Mouse (Mus musculus) liver, embryonic 18 days (tissue): ENCODE measurements around the gene Olfm1. TPM values are rescaled to one million over a fixed set of nuclear protein-coding genes. Genes with fewer than 3 reads are reported as not detected.

Experiments used
- polyA plus RNA-seq: library from polyadenylated mRNA; depleted of rRNA; stranded (reverse); fragments of >200 nt; gene quantifications from 2 replicates; pipeline ENCODE4 v1.2.3, GENCODE M21; 2012; rRNA removed

The Olfm1 gene
- polyA plus RNA-seq = 3.1 and 3.4 TPM in 2 replicates

DNA sequence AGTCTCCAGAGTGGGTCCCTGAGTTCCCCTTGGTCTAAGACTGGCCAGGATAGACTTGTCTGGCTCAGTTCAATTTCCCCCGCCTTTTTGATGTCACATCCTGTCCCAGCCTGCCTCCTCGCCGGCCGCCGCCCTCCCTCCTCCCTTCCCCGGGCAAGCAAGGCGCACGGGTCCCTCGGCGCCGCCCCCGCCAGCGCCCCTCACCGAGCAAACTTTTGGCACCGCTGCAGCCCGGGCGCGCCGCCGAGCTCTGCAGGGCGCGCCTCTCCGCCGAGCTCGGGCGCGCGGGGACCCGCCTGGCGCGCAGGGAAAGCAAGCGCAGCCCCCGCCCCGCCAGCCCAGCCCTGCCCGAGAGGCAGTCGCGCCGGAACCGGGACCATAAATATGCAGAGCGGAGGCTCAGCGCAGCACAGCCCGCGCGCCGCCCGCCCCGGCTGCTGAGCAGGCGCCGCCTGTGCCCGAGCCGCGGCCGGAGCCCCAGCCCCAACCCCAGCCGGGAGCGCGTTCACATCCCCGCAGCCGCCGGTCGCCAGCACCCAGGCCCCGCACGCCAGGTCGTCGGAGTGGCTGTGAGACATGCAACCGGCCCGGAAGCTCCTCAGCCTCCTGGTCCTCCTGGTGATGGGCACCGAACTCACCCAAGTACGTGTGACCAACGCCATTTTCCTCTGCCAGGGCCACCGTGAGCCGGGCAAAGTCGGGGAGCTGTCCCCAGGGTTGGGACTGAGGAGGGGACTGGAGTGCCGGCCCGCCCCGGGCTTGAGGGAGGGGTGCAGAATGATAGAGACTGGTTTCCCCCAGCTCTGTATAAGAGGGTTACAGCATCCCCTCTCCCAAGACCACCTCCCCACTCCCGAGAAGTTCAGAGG lies at the start of gene Olfm1:
Gene Olfm1 (plus strand): TSS at position 172 of the 869 bp plus-strand sequence.

Other genes with a start within 250 kb of the Olfm1 start
- gene Fcnb, start 108.1 kb upstream of the Olfm1 start, polyA plus RNA-seq = 39.3 and 56.0 TPM in 2 replicates